ENCODE assay signal across 10 mouse cellular contexts in the genomic region with DNA sequence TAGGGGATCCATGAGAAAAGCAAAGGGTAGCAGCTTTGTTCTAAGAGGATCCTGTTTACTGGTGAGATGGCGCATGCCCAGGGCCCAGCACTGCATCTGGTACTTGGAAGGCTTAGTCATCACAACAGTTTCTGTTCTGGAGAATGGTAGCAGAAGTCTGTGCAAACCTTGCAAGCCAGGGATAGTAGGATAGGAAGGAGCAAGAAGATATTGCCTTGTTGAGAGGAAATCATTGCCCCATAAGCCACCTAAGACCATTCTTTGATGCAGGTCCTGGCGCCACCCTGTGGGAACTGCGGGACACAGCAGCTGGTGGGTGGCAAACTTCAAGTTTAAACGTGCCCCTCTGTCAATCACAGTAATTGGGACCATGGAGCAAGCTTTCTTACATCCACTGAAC.
DNase-seq lines count a peak whose midpoint lies in the region; ATAC-seq and TF ChIP-seq lines count a peak whose summit lies in the region.
"Had no signal": no experiment of that assay in that cellular context is flagged by ENCODE, and none has a peak within 500 bp of the region (broad histone marks: within the 10 kb centered on the region; RNA-seq: fewer than 3 reads in every experiment).

No protein-coding gene starts in this region.

- no peaks in the 10 kb centered on the region for H3K4me1 ChIP-seq in testis, adult 2 months (ENCODE audit: control insufficient read depth, insufficient read depth, low read length)
- H3K4me1 ChIP-seq: heart, embryonic 15.5 days; liver, embryonic 15.5 days had no signal

- peak; percentile 63; the same call in 1 of the 2 replicates for TF ChIP-seq CTCF in testis, adult 2 months (IDR thresholded peaks at IDR 0.05; ENCODE audit: control insufficient read depth, insufficient read depth, insufficient replicate concordance, low read depth, low read length)

- peak overlapping the region; percentile 63 for H3K4me3 ChIP-seq in testis, adult 2 months (ENCODE audit: control insufficient read depth, low read depth, low read length)
- H3K4me3 ChIP-seq: heart, embryonic 15.5 days; liver, embryonic 15.5 days had no signal

- H3K36me3 ChIP-seq in testis, adult 2 months (ENCODE audit: control insufficient read depth, insufficient read depth, low read length) = no peaks in the 10 kb centered on the region
- H3K36me3 ChIP-seq: heart, embryonic 15.5 days; liver, embryonic 15.5 days had no signal

- peak; percentile 20 for DNase-seq in gastrocnemius, postnatal 10 days
- no peak for DNase-seq in gastrocnemius, postnatal 25 days
- no peak for DNase-seq in testis, postnatal 14 days (ENCODE audit: low spot score)
- DNase-seq in layer of hippocampus, adult 8-10 months (ENCODE audit: low spot score in 2 of 2) = peak; percentile 40 to 62
- DNase-seq in right cerebral cortex, postnatal 4 days = peak; percentile 45
- no peak for DNase-seq in heart, adult 18-20 months

- ATAC-seq in activated CD4-positive, CD25-positive, alpha-beta regulatory T cell, adult 4 months = no peak

- no peak for TF ChIP-seq POLR2A in testis, adult 2 months (IDR thresholded peaks at IDR 0.05; ENCODE audit: control insufficient read depth, low read depth, low read length)

- H3K27me3 ChIP-seq in testis, adult 2 months (ENCODE audit: control insufficient read depth, insufficient read depth, low read length) = no peaks in the 10 kb centered on the region
- H3K27me3 ChIP-seq: heart, embryonic 15.5 days; liver, embryonic 15.5 days had no signal

- no peak overlapping the region for H3K27ac ChIP-seq in testis, adult 2 months (ENCODE audit: control insufficient read depth, insufficient read depth, low read depth, low read length)
- H3K27ac ChIP-seq: heart, embryonic 15.5 days; liver, embryonic 15.5 days had no signal

Comparison
In these comparisons a context has a peak if more than half of its experiments do, and no peak if none do; other contexts are left out.
1. DNase-seq: peak in gastrocnemius, postnatal 10 days (single experiment), layer of hippocampus, adult 8-10 months (2 of 2) and right cerebral cortex, postnatal 4 days (single experiment); none in gastrocnemius, postnatal 25 days (single experiment), testis, postnatal 14 days (single experiment) and heart, adult 18-20 months (0 of 2).